Mouse (Mus musculus) heart, postnatal 14 days (tissue): Measurements from ENCODE around the gene Zfhx3. TPM values are rescaled to one million over a fixed set of nuclear protein-coding genes. Genes with fewer than 3 reads are reported as not detected.

Experiments used
- DNase-seq, 2 experiments: peaks; one replicate each; pipeline ENCODE4 v3.0.0; 2021 to 2022
- intact Hi-C: fragments of 180-260 bp; cut with DNase I; formaldehyde crosslinking; loops from one replicate; pipeline ENCODE4 v1.15.1; 2025
- total RNA-seq, 2 experiments: library from RNA; stranded (reverse); gene quantifications; 2 replicates each; pipeline ENCODE4 v1.2.3; 2021

Zfhx3 gene
- total RNA-seq, 2 experiments from 2014 or later: 8.2 to 8.8 TPM

DNA sequence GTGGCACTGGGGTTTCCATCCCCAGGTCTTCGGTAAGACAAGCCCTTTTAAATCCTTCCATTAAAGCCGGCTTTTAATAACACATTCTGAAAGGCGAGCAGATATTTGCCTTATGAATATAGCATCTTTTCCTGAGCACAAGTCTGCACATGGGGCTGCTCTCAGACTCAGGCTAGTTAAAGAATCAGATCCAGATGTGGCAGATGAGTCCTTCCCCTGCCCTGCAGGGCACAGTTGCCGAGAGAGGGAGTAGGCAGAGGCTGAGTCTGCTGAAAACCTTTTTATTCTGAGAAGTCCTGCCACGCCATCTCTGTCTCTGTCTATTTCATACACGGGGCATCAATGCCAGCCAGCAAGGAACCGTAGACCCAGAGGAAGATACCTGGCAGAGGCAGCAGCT, 289.9 kb downstream of the Zfhx3 start:
- no peak for DNase-seq
- intact Hi-C loops: no loop called here

DNA sequence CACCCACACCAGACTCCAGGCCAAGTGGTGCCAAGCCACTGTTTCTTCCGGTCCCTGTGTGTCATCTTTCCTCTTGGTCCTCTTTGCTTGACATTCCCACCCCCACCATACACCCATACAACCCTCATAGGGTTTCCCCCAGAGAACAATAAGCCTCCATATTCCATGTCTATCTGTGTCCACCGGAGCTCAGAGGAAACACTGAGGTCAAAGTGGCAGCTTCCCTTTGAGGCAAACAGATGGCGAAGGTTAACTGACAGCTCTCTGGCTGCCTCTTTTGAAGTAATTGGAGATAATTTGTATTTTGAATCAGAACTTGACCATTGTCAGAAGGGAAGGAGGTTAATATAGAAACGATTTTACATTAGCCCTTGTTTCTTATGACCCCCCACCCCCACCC, 292.0 kb downstream of the Zfhx3 start:
- intact Hi-C loops: no loop called here
- DNase-seq: no peak

DNA sequence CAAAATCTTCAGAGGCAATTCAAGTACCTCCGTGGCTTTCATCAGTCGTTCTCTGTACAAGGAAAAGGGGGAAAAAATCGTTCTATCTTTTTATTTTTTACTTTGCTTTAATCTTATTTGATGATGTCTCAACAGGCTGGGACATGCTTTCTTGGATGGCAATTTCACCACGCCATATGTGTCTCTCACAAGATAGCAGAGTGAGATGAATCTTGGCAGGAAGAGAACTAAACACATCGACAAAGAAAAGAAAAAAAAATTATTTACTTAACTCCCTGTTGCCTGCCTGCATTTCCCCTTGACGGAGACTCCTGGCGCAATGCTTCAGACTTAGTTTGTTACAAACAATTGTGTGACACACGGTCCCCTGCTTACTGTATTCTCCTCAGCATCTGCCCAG, 294.3 kb downstream of the Zfhx3 start:
- intact Hi-C loops: no loop called here
- DNase-seq: no peak

DNA sequence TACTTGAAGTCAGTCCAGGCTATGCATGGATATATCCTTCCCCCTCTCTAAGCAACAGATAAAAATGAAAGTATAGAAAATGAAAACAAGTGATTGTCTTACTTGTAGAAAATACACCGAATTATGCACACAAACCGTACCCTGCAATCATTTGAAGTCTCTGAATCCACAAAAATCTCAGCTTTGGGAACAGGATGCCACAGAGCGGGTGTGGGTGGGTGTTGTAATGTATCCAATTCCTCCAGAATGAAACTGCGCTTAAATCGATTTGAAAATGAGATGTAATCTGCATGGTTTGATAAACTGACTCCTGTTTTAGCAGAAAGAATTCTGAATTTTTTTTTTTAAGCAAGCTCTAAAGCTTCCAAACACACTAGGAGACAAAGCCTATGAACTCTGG, 297.1 kb downstream of the Zfhx3 start:
- intact Hi-C loops: no loop called here
- no peak for DNase-seq

DNA sequence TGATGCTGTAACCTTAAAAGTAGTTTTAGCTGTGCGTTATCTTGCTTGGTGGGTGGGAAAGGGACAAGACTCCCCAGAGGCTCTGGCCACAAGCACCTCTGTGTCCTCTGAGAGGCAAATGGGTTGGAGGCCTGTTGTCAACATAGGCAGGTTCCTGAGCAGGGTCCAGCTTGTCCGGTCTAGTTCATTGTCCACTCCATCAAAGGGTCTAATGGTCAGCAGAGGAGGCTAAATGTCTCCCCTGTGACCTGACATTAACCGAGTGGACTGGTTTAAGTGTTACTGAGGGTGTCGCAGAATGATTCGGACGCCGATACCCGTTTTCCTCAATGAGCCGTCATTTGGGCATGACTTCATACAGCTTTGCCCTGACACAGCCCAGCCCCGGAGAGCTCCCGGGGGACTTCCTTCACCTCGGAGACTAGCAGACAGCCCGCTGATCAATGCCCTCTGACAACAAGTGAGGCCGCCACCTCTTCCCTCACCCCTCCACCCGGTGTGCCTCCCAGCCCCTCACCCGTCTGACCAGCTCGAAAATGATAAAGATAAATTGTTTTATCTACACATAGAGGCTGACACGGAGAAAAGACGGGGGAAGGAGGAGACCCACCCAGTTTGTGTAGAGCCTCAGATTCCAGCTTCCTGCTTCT, 298.7 kb downstream of the Zfhx3 start:
- no peak for DNase-seq
- intact Hi-C loops: no loop called here

DNA sequence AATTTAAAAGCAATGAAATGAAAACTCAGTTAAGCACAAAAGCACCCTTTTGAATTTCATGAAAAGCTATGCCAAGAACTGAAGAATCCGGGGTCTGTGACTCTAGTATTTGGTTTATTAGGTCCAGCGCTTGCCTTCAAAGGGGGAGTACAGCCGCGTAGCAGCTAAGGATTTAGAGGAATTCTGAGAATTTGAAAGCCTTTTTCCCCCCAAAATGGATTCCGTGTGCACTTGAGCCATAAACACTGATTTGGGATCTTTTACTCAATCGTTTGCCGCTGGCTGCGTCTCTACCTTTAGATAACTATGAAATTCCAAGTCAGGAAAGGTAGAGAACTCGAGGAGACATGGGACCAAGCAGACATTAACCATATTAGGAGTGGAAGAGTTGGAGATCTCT, 300.8 kb downstream of the Zfhx3 start:
- intact Hi-C loops: no loop called here
- DNase-seq: no peak

DNA sequence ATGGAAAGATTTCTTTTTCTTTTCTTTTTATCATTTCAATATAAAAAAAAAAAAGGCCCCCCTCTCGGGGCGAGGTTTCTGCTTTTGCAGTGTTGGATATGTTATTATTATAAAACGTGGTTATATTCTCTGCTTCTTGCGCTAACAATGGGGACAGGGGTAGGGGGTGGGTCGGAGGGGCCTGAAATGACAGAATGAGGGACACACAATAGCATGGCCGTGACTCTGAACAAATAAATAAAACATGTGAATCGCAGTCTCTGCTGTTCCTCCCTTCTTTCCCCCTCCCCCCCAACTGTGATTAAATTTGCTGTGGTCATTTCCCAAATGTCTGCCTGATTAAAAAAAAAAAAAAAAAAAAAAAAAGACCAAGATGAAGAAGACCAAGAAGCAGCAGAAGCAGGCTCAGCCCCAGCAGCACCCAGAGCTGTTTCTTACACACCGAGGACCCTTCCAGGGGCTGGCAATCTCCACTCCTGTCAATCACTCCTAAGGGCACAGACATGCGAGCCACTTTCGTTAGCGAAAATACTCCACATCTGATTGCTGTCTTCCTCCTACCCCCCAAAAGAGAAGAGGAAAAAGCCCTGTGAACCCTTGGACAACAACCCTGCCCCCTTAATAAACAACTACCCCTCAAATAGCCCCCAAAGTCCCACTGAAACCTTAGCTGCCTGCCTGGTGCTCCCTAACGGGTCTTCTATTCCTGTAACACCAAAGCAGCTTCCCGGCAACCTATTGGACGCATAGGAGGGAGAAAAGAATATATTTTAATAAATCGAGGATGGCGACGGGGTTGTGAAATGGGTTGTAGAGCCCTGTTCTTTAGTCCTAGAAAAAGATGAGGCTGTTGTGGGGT, 302.4 kb downstream of the Zfhx3 start:
- intact Hi-C loops: no loop called here
- no peak for DNase-seq

DNA sequence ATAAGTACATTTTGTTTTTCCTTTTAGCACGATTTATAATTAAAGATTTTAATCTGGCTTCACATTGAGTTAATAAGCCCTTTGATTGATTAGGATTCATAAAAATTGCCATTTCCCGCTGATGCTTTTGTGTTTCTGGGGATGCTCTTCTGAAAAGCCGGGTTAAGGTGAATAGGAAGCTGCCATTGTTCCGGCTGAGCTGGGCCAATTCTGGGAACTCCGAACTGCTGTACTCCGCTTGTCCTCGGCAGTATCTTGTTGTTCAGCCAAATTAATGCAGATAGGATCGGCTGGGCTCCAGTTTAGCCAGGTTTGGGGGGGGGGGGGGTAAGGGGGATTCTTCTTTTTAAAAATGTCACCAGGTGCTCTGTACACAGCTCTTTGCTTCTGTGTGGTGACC, 303.1 kb downstream of the Zfhx3 start:
- intact Hi-C loops: no loop called here
- DNase-seq: no peak

DNA sequence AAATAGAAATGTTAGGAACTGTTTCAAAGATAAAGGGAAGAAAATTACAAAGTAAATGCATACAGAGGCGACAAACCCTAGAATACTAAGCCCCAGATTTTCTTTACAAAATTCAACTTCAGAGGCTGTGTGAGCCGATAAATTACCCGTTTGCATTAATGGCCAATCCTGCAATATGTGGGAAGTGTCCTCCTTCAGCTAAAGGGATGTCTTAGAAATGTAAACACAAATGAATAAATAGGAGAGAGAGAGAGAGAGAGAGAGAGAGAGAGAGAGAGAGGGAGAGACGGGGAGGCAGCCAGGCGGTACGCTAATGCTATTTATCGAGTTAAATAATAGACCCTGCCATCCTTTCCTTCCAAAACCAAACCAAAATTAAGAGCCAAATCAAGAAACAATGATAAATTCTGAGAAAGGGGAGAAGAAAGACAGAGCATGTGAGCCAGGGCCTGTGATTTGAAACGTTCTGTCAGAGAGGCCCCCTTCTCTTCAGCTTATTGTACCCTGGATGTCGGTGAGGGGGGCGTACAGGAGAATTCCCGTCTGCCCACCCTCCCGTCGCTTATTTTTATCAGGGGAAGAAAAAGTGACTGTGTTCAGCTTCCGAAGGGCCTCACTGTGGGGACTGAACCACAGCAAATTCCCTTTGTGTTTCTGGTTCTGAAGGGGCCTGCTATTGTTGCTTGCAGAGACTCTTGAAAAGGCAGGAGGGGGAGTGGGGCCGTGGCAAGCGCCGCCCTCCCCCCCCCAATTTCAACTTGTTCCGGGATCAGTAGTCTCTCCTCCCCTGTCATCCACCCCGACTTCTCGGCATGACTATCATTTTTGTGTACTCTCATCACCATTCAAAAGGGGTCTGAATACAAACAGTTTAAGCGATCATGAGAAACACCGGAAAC, 303.8 kb downstream of the Zfhx3 start:
- intact Hi-C loops: no loop called here
- no peak for DNase-seq

DNA sequence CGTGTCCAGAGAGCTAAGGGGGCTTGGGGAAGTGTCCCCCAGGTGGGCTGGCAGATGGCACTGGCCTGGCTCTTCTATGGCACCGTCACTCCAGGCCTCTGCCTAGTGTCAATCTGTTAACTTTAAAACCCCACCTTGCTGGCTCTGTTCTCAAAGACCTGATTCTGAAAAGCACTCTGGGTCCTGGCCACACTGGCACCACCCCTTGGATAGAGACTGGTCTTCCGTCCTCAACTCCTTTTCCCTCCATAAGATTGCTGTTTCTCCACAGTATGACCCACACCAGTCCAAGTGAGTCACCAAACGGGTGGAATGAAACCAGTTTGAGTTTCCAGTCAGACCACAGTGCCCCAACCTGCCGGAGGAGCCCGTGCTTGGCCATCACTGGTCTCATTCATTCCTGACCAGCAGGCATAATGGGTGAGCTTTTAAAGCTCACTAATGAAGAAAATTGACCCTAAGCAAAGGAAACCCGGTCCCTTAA, 304.5 kb downstream of the Zfhx3 start:
- intact Hi-C loops: no loop called here
- no peak for DNase-seq

DNA sequence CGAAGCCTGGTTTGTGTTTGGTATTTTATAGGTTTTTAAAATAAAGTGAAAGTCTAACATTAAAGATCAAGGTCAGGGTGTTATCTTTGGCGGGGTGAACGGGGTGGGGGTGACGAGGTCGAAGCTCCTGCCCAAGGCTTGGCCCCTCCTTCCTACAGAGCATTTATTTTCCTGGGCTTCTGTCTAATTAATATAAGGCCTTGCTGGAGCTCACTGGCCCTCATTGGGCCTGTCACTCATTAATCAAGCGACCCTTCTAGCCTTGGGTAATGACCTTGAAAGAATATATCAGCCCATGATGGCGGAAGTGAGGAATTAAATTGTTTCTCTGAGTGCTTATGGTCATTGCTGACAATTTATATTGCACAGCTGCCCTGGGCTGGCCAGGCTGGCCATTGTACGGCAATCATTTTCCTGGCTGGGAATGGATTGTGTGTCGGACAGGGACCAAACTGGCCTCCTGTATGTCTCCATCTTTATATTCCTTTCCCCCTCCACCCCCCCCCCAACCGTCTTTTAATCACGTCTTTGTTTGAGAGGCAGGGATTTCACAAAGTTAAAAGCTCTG, 322.2 kb downstream of the Zfhx3 start:
- intact Hi-C loops: no loop called here

DNA sequence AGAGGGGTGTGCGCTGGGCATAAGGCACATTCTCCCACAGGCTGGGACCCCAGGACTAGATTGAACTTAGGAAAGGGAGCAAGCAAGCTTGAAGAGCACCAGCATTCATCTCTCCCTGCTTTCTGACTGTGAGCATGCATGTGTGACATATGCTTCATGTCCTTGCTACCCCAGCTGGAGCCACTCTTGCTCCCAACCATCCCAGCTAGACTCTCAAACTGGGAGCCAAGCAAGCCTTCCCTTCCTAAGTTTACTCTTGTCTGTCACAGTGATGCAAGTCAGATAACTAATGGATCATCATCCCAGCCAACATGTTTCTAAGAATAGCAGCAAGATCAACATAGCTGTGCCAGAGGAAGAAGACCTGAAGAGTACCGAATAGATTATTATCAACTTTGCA, 335.5 kb downstream of the Zfhx3 start:
- intact Hi-C loops: no loop called here
- no peak for DNase-seq

More for the DNA sequence above, 322.2 kb downstream of the Zfhx3 start:
- no peak for DNase-seq

DNA sequence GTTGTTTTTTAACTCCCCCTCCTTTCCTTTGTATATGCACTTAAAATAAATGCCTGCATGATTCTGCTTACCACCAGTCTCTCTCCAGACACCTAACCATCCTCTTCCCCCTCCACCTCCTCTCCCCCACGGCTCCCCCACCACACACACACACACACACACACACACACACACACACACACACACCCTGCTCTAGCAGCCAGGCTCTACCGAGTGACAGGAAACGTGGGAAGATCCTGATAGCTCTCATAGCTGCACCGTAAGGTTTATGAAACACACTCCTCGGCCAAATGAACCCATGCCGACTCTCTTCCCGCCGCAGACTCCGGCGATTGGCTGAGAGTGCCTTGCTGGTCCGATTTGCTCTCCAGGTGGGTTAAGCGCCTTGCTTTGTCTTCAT, 339.5 kb downstream of the Zfhx3 start:
- intact Hi-C loops: no loop called here
- no peak for DNase-seq

DNA sequence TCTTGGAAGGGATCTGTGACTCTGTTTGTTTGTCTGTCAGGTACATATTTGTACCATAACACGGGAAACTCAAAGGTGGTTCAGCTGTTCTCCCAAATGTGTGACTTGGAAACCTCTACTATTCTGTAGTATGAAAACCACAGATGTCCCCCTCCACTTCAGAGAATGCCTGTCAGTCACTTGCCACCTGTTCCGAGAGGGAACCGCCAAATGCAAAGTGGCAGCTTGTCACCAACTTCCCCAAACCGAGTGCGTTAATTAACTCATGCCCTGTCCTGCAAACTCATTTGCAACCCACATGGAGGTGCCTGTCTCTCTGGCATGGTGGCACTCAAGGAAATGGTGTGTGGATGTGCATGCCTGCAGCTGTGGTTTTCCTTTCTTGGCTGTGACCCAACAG, 343.7 kb downstream of the Zfhx3 start:
- no peak for DNase-seq
- intact Hi-C loops: no loop called here

DNA sequence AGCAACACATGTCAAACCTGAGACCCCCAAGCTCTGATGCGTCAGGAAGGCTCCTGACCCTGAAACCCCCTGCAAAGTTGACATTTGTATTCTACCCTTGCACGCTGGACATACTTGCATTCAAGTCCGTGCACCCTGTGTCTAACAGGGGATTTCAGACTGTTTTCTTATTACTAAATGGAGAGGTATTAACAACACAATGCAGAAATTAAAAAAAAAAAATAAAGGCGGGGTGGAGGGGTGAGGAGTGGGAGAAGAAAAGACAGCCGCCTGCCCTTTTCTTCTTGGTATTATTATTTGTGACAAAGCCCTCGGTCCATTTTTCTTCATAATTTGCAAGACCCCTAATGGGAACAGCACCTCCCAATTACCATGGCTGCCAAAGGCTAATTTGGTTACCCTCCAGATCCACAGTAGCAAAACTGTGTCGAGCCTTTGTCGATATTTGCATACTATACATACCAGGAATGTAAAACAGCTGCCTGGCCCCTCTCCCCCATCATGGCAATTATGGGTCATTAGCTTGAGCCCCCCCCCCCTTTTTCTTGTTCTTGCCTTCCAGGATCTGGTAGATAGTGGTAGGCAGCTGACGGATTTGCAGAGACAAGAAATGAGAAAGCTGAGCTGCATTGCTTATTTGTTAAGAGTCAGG, 358.6 kb downstream of the Zfhx3 start:
- DNase-seq: no peak
- intact Hi-C loops: no loop called here

DNA sequence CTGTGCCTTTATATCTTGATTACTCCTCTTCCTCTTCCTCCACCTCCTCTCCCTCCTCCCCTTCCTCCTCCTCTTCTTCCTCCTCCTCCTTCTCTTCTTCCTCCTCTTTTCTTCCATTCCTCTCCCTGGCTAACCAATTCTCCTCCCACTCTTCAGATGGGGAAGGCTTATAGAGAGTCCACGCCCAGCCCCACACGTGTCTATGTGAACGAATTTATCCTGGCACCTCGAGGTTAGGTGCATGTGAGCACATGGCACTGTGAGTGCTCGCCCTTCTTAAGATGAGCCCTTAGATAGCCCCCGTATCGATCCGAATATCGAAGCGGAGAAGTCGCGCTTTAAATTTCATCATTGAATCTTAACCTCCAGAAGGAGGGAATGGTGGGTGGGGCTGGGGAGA, 359.2 kb downstream of the Zfhx3 start:
- DNase-seq: no peak

DNA sequence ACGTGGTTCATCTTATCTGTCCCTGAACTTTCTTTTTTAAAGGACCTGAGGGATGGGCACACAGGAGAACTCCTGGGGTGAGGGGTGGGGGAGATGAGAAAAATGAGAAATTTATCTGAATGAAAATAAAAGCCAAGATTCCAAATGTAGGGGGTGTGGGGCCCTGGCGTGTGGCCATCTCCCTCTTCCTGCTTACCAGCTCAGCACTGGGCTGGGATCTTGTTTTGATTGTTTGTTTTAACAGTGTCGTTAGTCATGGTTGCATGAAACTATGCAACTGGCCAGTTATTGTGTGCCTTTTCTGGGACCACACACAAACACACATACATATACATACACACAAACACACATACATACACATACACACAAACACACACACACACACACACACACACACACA, 362.9 kb downstream of the Zfhx3 start:
- no peak for DNase-seq
- intact Hi-C loops: no loop called here

More for the DNA sequence above, 359.2 kb downstream of the Zfhx3 start:
- intact Hi-C loops: no loop called here

DNA sequence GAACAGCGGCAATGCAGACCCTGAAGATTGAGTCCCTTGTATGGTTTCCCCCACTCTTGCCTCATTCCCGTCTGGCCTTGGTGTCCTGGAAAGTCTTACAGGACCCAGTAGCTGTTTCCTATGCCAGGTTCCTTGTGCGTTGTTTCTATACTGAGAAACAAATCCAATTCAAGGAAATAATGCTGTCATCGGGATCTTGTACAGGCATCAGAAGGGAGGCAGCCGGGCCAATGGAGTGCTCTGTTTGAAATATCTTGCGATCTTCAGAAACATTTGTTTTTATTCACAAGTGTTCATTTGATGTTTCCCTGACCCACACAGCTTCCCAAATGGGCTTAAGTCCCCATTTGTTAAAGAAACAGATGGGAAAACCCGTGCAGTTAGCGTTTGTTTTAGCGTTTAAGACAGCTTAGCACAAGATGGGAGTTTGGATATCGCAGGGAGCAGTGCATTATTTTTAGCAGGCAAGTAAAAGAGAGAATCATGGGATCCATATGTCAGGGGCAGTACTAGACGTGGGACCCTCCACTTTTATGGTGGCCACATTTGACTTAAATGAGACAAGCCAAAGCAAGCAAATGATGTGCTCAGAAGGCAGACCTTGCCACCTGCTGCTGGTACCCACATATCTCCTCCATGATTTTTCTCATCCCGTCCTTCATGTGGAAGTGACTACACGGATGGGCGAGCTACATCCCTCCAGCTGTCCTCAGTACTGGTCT, 367.2 kb downstream of the Zfhx3 start:
- intact Hi-C loops: no loop called here
- DNase-seq: no peak

DNA sequence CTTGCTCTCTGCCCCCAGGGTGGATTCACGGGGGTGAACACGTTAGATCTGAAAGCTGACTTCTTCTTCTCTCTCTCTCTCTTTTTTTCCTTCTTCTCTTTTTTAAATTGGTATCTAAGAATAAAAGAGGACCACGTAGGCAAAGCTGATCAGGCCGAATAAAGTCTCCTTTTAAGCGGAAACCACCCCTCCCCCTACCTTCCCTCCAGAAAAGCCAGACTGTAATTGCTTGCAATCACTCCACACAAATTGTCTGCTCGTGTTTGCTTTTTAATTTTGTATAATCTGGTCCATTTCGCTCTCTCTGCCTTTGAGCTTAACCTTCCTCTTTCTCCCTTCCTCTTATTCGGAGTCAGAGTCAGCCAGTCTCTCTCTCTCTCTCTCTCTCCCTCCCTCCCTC, 372.6 kb downstream of the Zfhx3 start:
- intact Hi-C loops: no loop called here

More for the DNA sequence above, 372.6 kb downstream of the Zfhx3 start:
- no peak for DNase-seq
